Mouse (Mus musculus) adrenal gland, adult 18-20 months (tissue): ENCODE measurements around the gene Npvf. TPM values are rescaled to one million over a fixed set of nuclear protein-coding genes. Genes with fewer than 3 reads are reported as not detected.

Experiments used
- DNase-seq, 2 experiments: peaks; one replicate each; pipeline ENCODE4 v3.0.0; 2021 to 2022; ENCODE audit warnings: low spot score in 2 of 2
- long read RNA-seq, 2 experiments: library from polyadenylated mRNA; stranded (forward); transcript quantifications; one replicate each; pipeline ENCODE4 v2.0.0; 2021
- total RNA-seq, 2 experiments: library from RNA; stranded (reverse); gene quantifications; 1 replicate in 1 of 2; 2 replicates in 1 of 2; pipeline ENCODE4 v1.2.3; 2021

Gene Npvf
- not detected for total RNA-seq
- long read RNA-seq, experiment 1 = 0 reads
- long read RNA-seq, experiment 2 = 0 reads

DNA sequence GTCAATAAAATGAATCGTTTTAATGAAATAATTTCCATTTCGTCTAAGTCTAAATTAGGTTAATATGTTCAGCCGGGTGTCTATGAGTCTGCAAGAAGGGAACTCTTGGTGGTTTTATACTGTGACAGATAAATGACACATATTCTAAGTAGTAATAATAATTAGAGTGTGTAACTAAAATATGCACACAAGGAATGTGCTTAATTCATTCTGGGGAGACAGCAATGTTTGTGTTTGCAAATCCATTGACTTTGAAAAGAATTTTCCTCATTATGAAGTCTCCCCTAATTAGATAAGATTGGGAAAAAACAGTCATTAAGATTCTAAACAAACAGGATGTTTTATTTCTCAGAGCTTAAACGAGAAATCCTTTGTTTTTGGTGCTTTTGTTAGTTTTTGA lies at the start of gene Npvf:
Gene Npvf, minus strand, starts transcription at position 84 of the 400 bp plus-strand sequence.
- DNase-seq = no peak

DNA sequence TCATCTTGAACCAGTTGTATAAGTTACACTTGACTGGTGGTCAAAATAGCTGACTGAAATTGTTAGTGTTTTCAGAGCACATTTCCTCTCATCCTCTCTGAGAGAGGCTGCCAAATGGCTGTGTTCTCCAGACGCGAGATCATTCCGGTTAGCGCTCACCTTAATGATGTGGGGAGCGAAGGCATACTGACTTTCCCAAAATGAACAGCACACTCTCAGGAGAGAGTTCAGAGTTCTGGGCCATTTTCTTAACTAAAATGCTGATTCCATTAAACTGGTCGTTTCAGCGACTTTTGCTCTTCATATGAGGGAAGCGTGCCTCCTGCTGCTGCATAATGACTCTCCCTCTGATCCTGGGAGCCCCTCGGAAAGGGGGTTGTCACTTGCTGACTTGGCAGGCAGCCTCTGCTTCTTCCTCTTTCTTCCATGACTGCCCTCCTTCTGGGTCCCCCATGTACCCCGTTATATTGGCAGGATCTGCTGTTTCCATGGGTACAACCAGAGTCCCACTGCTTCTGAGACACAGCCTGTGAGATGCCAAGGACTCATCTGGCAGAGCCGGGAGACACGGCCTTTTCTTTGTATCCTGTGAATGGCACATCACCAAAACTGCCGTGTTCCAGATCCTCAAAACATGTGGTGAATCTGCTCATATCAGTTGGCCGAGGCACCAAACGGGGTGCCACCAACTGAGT lies 35.0 kb upstream of the Npvf start:
- no peak for DNase-seq

DNA sequence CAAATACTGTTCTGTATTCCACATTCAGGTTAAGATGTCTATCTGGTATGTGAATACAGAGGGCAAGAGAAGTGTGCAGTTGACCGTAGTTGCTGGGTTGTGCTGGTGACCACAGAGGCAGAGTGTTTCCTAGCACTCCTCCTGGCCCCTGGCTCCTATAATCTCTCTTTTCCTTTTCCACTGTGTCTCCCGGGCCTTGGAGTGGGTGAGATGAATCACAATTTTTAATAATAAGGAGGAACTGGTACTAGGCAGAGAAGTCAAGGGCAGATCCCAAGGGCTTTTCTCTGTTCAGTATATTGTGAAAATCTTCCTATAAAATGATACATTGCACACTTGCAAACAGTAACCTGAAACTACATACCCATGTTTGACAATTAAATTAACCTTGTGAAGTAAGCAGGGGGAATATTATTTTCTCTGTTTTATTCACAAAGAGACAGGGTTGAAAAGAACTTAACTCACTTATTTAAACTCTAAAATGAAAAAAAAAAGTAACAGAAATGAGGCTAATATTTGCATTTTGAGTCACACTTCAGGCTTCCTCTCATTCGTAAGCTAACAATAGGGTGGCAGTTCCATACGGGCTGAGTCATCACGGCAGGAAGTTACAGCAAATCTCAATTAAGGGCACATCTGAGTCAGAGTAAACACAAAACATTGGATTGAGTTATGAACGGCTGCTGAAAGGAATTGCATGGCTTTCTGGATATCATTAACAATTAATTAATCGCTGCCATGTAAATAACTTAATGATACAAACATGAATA lies 30.6 kb upstream of the Npvf start:
- peak in 1 of 2 experiments; percentile 11 for DNase-seq

DNA sequence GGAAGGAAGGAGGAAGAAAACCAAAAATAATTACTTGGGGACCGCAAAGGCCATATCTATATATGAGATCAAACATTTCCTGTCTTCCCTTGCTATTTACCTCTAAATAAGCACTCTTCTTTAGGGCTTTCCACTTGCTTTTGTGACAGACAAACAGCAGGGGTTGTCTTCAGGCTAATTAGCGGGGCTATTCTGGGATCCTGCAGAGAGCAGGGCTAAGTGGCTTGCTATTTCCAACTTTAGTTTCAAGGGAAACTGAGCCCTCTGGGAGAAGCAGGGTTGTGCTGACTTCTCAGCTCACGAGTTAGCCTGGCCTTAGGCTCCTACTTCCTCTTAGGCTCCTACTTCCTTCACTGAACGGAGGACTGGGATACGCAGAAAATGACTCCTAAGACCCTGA lies 27.3 kb upstream of the Npvf start:
- DNase-seq = no peak

DNA sequence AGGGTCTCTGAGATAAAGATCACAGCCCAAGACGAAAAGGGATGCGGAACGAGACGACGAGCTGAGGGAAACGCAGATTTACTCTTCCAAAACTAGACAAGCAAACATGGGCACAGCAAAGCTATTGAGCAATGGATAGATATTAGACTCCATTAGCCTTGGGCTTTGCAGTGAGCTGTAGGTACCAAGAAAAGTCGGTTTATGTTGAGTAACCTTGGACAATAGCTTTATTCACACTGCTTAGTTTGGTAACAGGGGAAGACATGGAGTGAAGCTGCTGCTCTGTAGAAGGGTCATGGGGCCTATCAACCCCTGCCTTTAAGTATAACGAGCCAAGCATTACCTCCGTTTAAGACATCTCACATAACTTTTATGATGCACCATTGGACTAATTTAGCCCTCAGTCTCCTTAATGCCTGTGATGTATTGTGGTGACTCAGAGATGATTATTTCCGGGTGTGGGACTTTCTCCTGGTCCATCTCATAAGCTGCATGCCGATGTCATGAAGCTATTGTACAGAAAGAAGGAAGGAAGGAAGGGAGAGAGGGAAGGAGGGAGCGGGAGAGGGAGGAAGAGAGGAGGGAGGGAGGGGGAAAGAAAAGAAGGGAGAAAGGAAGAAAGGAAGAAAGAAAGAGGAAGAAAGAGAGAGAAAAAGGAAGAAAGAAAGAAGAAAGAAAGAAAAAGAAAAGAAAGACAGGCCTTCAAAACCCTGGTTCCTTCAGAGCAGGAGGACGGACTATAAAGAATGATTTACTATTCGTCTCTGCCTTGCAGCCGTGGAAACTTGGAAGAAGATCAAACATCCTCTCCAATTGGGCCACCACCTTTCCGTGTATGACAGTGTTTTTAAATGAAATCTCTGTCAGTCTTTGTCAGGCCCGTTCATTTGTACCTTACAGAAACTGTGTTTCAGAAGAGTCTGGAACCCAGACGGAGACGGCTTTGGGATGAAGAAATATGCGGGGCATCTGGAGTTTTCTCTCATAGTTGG lies 26.3 kb upstream of the Npvf start:
- DNase-seq = no peak

DNA sequence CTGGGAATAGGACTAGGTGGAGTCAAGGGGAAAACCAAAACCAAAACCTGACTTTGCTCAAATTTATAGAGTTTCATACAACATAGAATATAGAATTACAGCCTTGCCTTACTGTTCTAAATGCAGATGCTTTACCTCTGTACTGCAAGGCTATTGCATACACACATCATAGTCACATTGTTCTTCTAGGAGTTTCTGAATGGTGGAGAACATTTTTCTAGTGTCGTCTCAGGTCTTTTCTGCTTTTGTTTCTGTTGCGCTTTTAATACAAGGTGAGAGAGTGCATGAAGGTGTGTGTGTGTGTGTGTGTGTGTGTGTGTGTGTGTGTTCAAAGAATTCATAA lies 25.2 kb upstream of the Npvf start:
- DNase-seq = no peak

DNA sequence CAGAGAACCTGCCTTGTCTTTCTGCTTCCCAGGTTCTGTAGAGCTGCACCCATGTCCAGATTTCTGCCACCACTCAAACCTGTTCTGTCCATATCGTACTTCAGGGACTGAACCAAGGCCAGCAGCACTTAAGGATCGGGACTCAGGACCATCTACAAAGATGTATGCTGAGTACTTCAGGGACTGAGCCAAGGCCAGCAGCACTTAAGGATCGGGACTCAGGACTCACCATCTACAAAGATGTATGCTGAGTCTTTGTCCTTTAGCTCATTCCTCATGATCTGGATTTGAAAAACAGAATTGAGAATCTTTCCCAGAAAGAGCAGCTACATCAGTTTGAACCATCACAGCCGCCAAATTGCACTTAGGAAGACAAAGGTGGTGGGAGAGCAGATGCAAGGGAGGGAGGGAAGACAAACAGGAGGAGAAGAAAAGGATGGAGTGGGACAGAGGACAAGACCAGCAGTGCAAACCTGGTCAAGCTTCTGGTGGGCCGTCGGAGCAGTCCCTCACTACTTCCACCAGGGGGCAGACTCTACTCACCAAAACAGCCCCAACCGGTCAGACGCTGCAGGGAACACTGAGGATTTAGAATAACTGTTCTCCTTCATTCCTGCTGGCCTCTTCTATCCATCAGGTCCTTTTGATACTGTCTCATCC lies 24.7 kb upstream of the Npvf start:
- DNase-seq = peak; percentile 65 to 77

DNA sequence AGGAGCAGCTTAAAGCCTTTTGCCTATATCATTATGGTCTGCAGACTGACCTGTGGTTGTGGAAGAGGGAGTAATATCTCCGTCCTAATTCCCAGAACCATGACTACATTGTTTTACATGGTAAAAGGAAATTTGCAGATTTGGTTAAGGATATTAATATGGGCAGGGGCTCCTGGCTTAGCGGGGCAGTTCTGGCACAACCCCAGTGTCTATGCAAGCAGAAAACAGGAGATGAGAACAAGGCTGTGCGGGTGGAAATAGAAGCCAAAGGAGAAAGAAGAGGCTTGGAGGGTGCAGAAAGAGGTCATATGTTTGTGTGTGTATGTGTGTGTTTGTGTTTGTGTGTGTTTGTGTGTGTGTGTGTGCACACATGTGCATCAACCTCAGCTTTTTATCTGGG lies 17.0 kb upstream of the Npvf start:
- no peak for DNase-seq

DNA sequence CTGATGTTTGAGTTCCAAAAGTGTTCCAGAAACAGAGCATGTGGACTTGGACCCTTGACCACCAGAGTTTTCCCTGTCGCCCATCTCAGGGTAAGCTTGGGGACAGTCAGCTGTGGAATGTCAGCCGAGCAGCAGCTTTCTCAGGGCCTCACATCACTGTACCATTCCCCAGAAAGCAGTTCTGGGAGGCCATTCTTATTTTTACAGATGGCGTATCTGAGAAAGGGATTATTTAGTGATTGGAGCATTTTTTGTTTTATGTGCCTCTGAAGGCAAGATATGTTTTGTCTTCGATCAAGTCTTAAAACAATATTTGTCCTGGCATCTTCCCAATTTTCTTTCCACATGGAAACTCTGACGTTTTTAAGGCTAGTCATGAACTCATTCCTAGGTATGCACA lies 12.7 kb upstream of the Npvf start:
- no peak for DNase-seq

DNA sequence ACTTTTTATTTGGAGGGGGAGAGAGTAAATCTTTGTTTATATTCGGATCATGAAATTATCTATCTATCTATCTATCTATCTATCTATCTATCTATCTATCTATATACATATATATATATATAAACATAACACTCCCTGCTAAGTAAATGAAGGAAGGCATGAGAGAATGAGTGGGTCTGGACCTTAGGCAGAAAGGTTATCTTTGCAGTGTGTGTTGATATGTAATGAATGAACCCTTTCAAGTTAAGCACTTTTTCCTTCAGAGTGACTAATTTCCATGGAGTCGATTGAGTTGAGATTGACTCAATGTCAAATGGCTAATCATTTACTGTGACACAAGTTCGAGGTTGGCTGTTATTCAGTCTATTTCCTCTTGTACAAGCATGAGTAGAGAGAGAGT lies 10.8 kb upstream of the Npvf start:
- no peak for DNase-seq

DNA sequence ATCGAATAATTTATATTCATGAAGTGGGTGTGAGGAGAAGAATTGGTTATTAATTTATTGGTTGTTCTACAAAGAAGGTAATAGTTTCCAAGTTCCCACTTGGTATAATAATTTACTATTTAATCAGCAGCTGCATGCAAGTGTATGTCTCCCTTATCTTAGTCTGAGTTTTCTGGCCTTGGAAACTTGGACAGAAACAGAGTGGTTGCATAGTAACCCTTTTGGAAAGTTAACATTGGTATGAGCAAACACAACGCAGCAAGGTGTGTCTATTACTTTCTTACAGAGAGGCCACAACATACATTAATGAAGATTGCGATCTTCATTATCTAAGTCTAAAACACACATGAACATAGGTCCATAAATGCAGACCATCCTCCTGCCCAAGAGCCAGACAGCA lies 10.0 kb upstream of the Npvf start:
- no peak for DNase-seq

DNA sequence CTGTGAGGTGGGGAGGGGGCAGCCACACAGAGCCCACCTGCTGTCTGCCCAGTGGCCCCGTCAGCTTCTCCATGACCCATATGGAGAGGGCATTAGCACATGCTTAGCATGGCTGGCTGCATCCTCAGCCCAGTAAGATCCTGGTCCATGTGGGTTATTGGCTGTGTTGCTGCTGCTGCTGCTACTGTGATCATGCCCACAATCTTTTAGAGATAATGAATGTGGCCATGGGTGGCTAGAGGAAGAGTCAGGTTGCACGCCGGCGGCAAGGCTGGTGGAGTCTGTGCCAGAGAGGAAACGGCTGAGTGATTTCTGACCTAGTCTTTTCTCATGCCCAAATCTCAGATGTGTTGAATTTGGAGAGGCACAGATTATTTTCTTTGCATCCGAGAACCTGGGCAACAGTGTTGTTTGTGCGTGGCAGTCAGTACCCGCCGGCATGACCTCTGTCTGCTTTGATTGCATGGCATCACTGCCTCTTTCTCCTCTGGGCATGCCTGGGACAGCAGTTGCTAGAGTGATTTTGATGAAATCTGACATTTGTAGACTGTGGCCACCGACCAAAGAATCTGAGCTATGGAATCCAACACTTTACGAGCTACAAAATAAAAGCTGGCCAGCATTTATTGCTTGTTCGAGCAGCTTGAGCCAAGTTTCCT lies 8.8 kb upstream of the Npvf start:
- no peak for DNase-seq

DNA sequence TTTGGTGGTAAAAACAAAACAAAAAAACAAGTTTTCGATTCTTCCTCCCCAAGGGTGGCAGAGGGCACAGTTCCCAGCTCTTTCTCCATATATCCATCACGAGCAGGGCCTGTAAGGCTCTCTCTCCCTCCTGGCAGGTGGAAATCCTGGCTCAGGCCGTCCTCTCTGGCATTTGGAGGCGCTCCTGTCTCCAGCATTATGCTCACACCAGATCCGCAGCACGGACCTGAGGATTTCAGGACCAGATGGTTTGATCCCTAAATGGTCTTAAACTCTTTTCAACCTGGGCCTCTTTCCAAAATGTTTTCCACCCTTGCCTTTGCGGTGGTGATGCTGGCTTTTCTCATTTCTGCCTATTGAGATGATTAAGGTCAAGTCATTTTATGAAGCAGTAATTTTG lies 7.5 kb upstream of the Npvf start:
- DNase-seq = no peak

DNA sequence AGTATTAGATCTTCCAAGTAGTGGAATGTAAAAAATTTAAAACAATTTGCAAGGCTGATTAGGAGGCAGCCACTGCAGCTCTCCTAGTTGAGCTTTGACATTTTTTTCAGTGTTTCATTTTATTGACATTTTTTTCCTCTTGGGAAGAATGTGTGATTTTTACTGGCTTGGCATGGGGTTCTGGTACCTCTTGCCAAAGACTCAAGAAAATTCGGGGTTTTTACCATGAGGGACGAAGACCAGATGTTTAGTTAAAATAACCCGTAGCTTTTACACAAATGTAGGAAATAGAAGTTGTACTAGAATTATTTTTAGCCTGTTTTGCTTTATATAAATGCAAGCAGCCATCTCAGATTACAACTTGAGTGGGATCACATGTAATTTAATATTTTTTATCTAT lies 4.2 kb upstream of the Npvf start:
- no peak for DNase-seq

DNA sequence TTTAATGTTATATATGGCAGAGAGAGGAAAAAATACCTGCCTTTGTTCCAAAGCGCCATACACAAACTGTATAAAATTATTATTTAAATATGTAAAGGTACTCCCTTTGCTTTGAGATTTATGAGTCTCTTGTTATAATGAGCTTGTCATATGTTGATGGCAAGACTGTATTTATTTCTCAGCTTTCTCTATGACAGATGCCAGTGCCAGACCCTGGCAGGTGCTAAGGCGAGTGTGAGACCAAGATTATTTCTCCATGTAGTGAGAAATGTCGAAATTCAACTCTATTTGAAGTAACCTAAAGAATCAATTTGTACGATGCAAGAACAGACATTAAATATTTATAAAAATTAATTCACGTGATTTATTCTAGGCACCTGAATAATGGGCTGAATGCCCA lies 3.8 kb upstream of the Npvf start:
- DNase-seq = no peak

DNA sequence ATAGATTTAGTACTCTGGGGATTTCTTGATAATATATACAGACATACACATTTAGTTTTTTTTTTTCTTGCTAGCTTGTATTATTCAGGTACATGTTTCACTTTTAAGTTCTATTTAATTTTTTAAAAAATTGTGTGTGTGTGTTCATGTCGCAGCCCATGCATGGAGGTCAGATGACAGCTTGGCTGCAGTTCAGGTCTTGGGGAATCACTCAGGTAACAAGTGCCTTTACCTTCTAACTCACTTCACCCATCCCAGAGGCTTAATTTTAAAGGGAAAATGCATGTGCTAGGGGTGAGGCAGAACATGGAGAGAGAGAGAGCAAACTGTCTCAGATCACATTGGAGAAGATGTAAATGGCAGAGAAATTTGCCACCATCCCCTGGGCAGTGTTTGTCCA lies 2.2 kb upstream of the Npvf start:
- no peak for DNase-seq

DNA sequence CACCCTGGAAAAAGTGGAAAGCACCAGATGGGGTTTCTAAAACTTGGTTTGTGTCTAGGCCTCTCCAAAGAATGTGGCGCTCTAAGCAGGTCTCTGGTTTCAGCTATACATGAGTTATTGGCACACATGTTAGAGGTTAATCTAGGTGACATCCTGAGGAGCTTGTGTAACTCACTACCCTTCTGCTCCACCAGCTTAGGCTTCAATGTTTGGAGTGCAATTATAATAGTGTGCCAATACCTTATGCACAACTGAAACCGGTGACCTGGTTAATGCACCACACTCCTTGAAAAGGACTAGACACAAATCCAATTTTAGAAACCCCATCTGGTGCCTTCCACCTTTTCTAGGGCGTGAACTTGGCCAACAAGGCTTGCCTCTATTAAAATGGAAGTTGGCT lies 1.7 kb upstream of the Npvf start:
- DNase-seq = no peak

DNA sequence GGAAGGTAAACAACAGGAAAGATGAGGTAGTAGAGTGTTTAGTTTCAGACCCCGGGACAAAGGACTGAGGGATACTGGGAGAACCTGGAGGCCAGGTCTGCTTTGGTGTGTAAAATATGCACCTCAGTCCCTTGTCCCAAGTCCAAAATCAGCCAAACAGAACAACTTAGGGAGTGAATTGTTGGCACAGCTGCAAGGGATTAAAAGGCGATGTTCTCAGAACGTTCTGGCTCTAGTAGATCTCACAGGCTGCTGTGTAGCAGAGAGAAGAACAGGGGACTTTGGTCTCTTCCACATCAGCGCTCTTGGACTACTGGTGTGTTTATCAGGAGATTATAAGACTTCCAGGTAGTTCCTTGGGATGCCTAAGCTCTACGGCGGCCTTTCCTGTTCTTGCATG lies 6.6 kb downstream of the Npvf start:
- DNase-seq = no peak

DNA sequence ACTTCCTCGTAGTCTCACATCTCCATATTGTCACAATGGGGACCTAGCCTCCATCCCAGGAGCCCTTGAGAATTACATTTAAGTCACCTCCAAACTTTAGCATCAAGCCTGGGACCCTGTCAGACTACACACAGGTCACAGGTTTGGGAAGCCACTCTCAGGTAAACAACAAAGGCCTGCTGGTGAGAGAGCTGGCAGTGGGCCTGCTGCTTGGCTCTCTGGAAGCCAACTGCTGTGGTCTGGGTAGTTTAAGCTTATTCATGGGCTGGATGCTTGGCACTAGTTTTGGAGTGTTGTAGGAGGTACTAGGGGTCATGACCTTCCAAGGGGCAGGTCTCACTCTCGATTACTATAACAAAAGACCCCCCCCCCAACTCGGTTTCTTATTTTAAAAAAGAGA lies 7.6 kb downstream of the Npvf start:
- DNase-seq = no peak

DNA sequence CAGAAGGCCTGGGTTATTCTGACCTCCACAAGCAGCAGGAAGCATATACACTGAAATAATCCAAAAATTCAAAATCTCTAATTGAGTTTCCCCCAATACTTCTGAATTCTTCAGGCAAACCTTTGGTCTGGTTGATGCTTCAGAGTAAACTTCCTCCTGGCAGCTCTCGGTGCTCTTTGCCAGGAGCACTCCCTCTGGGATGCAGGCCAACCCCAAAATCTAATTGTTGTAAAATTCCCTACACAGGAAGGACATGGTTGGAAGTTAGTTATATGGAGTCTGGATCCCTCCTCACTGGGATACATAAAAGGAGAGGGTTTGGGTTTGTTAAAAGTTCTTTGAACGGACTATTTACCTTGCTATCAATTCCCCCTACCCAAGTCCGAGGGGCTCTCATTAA lies 9.5 kb downstream of the Npvf start:
- no peak for DNase-seq

DNA sequence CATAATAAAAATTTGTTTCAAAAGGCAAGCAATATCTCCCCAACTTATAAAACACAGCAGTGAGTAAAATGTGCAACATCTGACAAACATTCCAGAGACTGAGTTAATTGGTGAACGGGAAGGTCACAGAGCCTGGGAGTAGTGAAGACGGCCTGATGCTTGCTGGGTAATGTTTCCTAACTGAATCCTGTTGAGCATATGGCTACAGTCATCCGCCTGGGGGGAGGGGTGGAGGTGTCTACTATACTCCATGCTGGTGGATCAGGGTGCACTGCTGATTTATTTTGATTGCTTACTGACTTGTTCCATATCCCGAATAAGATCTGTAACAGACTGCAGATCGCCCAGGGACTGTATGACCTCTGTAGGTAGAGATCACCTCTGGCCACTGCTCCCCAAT lies 12.3 kb downstream of the Npvf start:
- no peak for DNase-seq
